Mouse (Mus musculus) midbrain, embryonic 14.5 days (tissue): ENCODE results near the gene Igfbp3. TPM values are rescaled to one million over a fixed set of nuclear protein-coding genes. Genes with fewer than 3 reads are reported as not detected.

Experiments
- ATAC-seq: fragments of 200-750 bp; cut with Nextera tagmentation; 2 replicates; pipeline ENCODE4 v1.8.0; 2017; ENCODE audit warnings: moderate number of reproducible peaks, moderate library complexity; ENCODE audit not compliant: low FRiP score, low TSS enrichment
- DNase-seq: peaks from one replicate; pipeline ENCODE4 v3.0.0-alpha.2; 2015
- H3K27ac ChIP-seq: fragments of 300-500 bp; sonication (generic); replicated peaks from 2 replicates; pipeline ENCODE4 v1.5.1; 2014; ENCODE audit warnings: mild to moderate bottlenecking, low read depth, low read length, moderate library complexity
- H3K27me3 ChIP-seq: fragments of 300-500 bp; sonication (generic); 2 replicates; pipeline ENCODE4 v1.6.1; 2014; ENCODE audit warnings: low read length, control low read depth, mixed read lengths; ENCODE audit not compliant: control insufficient read depth, insufficient read depth
- H3K36me3 ChIP-seq: fragments of 300-500 bp; sonication (generic); 2 replicates; pipeline ENCODE4 v1.6.1; 2014; ENCODE audit warnings: low read length, control low read depth; ENCODE audit not compliant: control insufficient read depth, insufficient read depth
- H3K4me1 ChIP-seq: fragments of 300-500 bp; sonication (generic); 2 replicates; pipeline ENCODE4 v1.6.1; 2014; ENCODE audit warnings: mild to moderate bottlenecking, antibody characterized with exemption, low read length, control low read depth; ENCODE audit not compliant: control insufficient read depth, insufficient read depth
- H3K4me2 ChIP-seq: fragments of 300-500 bp; sonication (generic); 2 replicates; pipeline ENCODE4 v1.6.1; 2014; ENCODE audit warnings: mild to moderate bottlenecking, low read length, moderate library complexity
- H3K4me3 ChIP-seq: fragments of 300-500 bp; sonication (generic); replicated peaks from 2 replicates; pipeline ENCODE4 v1.5.1; 2014; ENCODE audit warnings: low read depth, low read length
- H3K9ac ChIP-seq: fragments of 300-500 bp; sonication (generic); replicated peaks from 2 replicates; pipeline ENCODE4 v1.6.1; 2014; ENCODE audit warnings: mild to moderate bottlenecking, low read length, moderate library complexity
- H3K9me3 ChIP-seq: fragments of 300-500 bp; sonication (generic); 2 replicates; pipeline ENCODE4 v1.6.1; 2016; ENCODE audit warnings: low read length, control low read depth, mixed read lengths; ENCODE audit not compliant: control insufficient read depth
- WGBS: fragments of 180-500 bp; shearing (Covaris S2); extraction: QIAGEN DNeasy Blood & Tissue Kit; methylation state at CpG from one replicate; pipeline ENCODE4 v1.1.7; 2014; 5-methylcytosine and 5-hydroxymethylcytosine counted together
- polyA plus RNA-seq: library from polyadenylated mRNA; unstranded; fragments of >200 nt; fragmentation: Nextera tagmentation; extraction: Ambion mirVana; gene quantifications from 2 replicates; pipeline ENCODE4 v1.2.1, GENCODE M21; 2014

Gene Igfbp3
- polyA plus RNA-seq, 1 experiment from 2014 or later = 13.3 TPM

GRCm38 (mm10) chr11:7164416-7164815 lies 49.3 kb downstream of the Igfbp3 start:
- ATAC-seq = no peak
- H3K27ac ChIP-seq = no peak overlapping the region
- peaks cover 3% of the 10 kb centered on the region for H3K36me3 ChIP-seq
- no peaks in the 10 kb centered on the region for H3K9me3 ChIP-seq
- no peaks in the 10 kb centered on the region for H3K27me3 ChIP-seq
- peaks cover 11% of the 10 kb centered on the region; the same call in 1 of the 2 replicates for H3K4me1 ChIP-seq
- no peak overlapping the region for H3K4me3 ChIP-seq
- no peak overlapping the region for H3K9ac ChIP-seq
- 42% methylated on average over 4 of the region's 4 CpGs for WGBS
- DNase-seq = no peak
- no peak overlapping the region for H3K4me2 ChIP-seq

GRCm38 (mm10) chr11:7161502-7162174 lies 52.1 kb downstream of the Igfbp3 start:
- ATAC-seq (no peak; the same call in 1 of the 2 replicates), DNase-seq (peak; percentile 80)
- Histone ChIP-seq H3K4me3 (no peak overlapping the region), H3K9ac (no peak overlapping the region), H3K36me3 (0 out of 2 replicates have a peak, but pooled peaks cover 3% of the 10 kb centered on the region), H3K27me3 (no peaks in the 10 kb centered on the region), H3K9me3 (no peaks in the 10 kb centered on the region), H3K4me1 (peaks cover 11% of the 10 kb centered on the region; the same call in 1 of the 2 replicates), H3K4me2 (no peak overlapping the region), H3K27ac (no peak overlapping the region; the same call in 1 of the 2 replicates)
- 85% methylated on average over 8 of the region's 8 CpGs for WGBS

- Histone ChIP-seq H3K27ac (peak overlapping the region; percentile 67), H3K9ac (no peak overlapping the region), H3K36me3 (0 out of 2 replicates have a peak, but pooled peaks cover 3% of the 10 kb centered on the region), H3K4me1 (peaks cover 11% of the 10 kb centered on the region; the same call in 1 of the 2 replicates), H3K4me3 (no peak overlapping the region), H3K4me2 (no peak overlapping the region), H3K27me3 (no peaks in the 10 kb centered on the region), H3K9me3 (no peaks in the 10 kb centered on the region)
- 17% methylated on average over 4 of the region's 4 CpGs for WGBS
- no peak for ATAC-seq
- peak; percentile 60 for DNase-seq
These were observed 53.1 kb downstream of the Igfbp3 start for GRCm38 (mm10) chr11:7160637-7161101.

- no peak for ATAC-seq
- peaks cover 11% of the 10 kb centered on the region; the same call in 1 of the 2 replicates for H3K4me1 ChIP-seq
- H3K36me3 ChIP-seq = 0 out of 2 replicates have a peak, but pooled peaks cover 3% of the 10 kb centered on the region
- H3K4me2 ChIP-seq = no peak overlapping the region
- H3K4me3 ChIP-seq = no peak overlapping the region
- no peaks in the 10 kb centered on the region for H3K9me3 ChIP-seq
- H3K27ac ChIP-seq = no peak overlapping the region
- H3K27me3 ChIP-seq = no peaks in the 10 kb centered on the region
- no peak for DNase-seq
- no peak overlapping the region for H3K9ac ChIP-seq
- WGBS = 71% methylated on average over 6 of the region's 6 CpGs
These were observed 53.6 kb downstream of the Igfbp3 start for GRCm38 (mm10) chr11:7160146-7160545.

- Histone ChIP-seq H3K4me1 (peaks cover 11% of the 10 kb centered on the region; the same call in 1 of the 2 replicates), H3K9me3 (no peaks in the 10 kb centered on the region), H3K27me3 (no peaks in the 10 kb centered on the region), H3K9ac (no peak overlapping the region), H3K27ac (no peak overlapping the region), H3K4me3 (no peak overlapping the region), H3K4me2 (no peak overlapping the region), H3K36me3 (no peaks in the 10 kb centered on the region)
- no peak for ATAC-seq
- DNase-seq = no peak
- 90% methylated on average over 6 of the region's 6 CpGs for WGBS
These were observed 55.5 kb downstream of the Igfbp3 start for GRCm38 (mm10) chr11:7158196-7158595.

GRCm38 (mm10) chr11:7156427-7156826 lies 57.3 kb downstream of the Igfbp3 start:
- H3K9me3 ChIP-seq = no peaks in the 10 kb centered on the region
- no peak overlapping the region for H3K27ac ChIP-seq
- H3K4me2 ChIP-seq = no peak overlapping the region
- H3K36me3 ChIP-seq = no peaks in the 10 kb centered on the region
- H3K9ac ChIP-seq = no peak overlapping the region
- ATAC-seq (no peak), DNase-seq (no peak)
- peaks cover 11% of the 10 kb centered on the region; the same call in 1 of the 2 replicates for H3K4me1 ChIP-seq
- no peaks in the 10 kb centered on the region for H3K27me3 ChIP-seq
- 89% methylated on average over 4 of the region's 4 CpGs for WGBS
- no peak overlapping the region for H3K4me3 ChIP-seq

Other genes with a start within 250 kb of the Igfbp3 start
- 9.9 and 10.7 TPM in 2 replicates for gene Adcy1, start 150.4 kb downstream of the Igfbp3 start, polyA plus RNA-seq
- gene Gm11985, start 25.4 kb downstream of the Igfbp3 start, polyA plus RNA-seq = not detected in 2 replicates
- gene Igfbp1, start 16.1 kb downstream of the Igfbp3 start, polyA plus RNA-seq = 0.13 TPM in 2 replicates